Mouse (Mus musculus): ENCODE measurements at regions not wholly inside any gene's neighbourhood (a gene's known extent, or its start where the extent isn't known, plus 50 kb on each side); places are given as distances from the start of the nearest gene placed in this dataset.

GRCm38 (mm10) chr2:45438739-45439138 lies 321.5 kb upstream of the Zeb2 start:
- no peak for TF ChIP-seq POLR2A (IDR thresholded peaks at IDR 0.05; ENCODE audit: borderline replicate concordance, low read depth, low read length)
- TF ChIP-seq CTCF (IDR thresholded peaks at IDR 0.05; ENCODE audit: low read depth, low read length), result no peak

All from bone marrow macrophage, adult 2 months (primary cell).